ENCODE assay signal across 14 mouse cellular contexts in the genomic region with DNA sequence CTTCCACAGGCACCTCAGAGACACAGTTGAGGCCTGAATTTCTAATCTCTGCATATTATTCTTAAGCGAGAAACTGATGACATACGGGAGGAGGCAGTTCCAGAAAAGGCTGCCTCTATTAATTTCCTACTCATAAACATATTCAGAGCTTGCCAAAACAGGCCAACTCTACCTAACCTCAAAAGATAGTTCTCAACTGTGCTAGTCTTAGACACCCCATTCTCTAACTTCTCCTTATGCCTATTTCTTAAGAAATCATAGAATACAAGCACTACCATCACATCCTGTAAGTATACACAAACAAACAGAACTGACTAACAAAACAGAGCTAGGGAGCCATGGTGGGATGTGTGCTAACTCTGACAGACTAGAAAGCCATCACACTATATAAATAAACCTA.
"Had no signal": no experiment of that assay in that cellular context is flagged by ENCODE, and none has a peak within 500 bp of the region (broad histone marks: within the 10 kb centered on the region; RNA-seq: fewer than 3 reads in every experiment).

No protein-coding gene starts in this region.

- H3K36me3 ChIP-seq: limb, embryonic 15.5 days; lung, embryonic 15.5 days; midbrain, embryonic 13.5 days; neural tube, embryonic 12.5 days; stomach, embryonic 15.5 days had no signal

- H3K4me2 ChIP-seq: limb, embryonic 15.5 days; lung, embryonic 15.5 days; midbrain, embryonic 13.5 days; neural tube, embryonic 12.5 days; stomach, embryonic 15.5 days had no signal

- ATAC-seq: midbrain, embryonic 13.5 days had no signal

- H3K27ac ChIP-seq: kidney, postnatal 0 days; limb, embryonic 15.5 days; lung, embryonic 15.5 days; midbrain, embryonic 13.5 days; neural tube, embryonic 12.5 days; stomach, embryonic 15.5 days had no signal

- DNase-seq: kidney, adult 11 months; kidney, adult 9 months; kidney, postnatal 36 days; layer of hippocampus, adult 9-11 months; layer of hippocampus, postnatal 36 days; retina, postnatal 1 day; right cerebral cortex, postnatal 14 days; thymus, postnatal 4 days had no signal

- H3K4me3 ChIP-seq: limb, embryonic 15.5 days; lung, embryonic 15.5 days; midbrain, embryonic 13.5 days; neural tube, embryonic 12.5 days; stomach, embryonic 15.5 days had no signal

- H3K9ac ChIP-seq: limb, embryonic 15.5 days; lung, embryonic 15.5 days; midbrain, embryonic 13.5 days; neural tube, embryonic 12.5 days; stomach, embryonic 15.5 days had no signal

- H3K9me3 ChIP-seq: limb, embryonic 15.5 days; lung, embryonic 15.5 days; midbrain, embryonic 13.5 days; neural tube, embryonic 12.5 days; stomach, embryonic 15.5 days had no signal

- H3K27me3 ChIP-seq: limb, embryonic 15.5 days; lung, embryonic 15.5 days; neural tube, embryonic 12.5 days; stomach, embryonic 15.5 days had no signal
